Mouse (Mus musculus): ENCODE measurements at regions not wholly inside any gene's neighbourhood (a gene's known extent, or its start where the extent isn't known, plus 50 kb on each side); places are given as distances from the start of the nearest gene placed in this dataset.

DNA sequence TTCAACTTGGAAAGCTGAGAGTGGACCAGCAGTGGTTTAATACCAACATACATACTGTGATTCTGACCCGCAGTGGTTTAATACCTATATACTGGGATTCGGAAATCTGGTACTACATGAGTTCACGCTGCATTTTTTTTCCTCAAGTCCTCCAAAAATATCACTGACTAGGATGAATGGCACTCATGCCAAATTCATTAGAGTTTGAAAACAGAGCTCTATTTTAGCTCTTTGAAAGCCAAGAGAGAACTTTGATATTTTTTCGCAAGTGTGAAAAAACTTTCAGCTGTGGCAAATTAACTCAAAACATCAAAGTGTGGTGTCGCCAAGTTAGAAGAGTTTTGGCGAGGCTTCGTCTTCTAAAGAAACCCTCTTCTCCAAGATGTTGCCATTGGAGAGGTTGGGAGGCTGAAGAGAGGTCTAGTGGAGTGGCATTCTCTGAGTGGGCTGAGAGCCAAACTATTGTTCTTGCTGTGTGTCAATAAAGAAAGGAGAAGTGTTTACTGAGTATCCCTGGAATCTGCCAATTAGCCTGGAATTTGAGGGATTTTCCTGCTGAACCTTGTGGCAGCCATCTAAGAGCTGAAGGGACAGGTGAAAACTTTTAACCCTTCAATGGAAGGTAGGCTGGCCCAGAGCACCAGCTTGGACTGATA lies 81.6 kb upstream of the Lifr start:
- Histone ChIP-seq H3K36me3 (no peaks in the 10 kb centered on the region), H3K9me3 (no peaks in the 10 kb centered on the region), H3K4me2 (no peak overlapping the region), H3K4me1 (0 out of 2 replicates have a peak, but pooled peaks cover 6% of the 10 kb centered on the region), H3K9ac (no peak overlapping the region), H3K27ac (no peak overlapping the region), H3K27me3 (no peaks in the 10 kb centered on the region), H3K4me3 (no peak overlapping the region)
- ATAC-seq (ENCODE audit: insufficient number of reproducible peaks, low FRiP score, low TSS enrichment, low read depth): no peak
- 61% methylated on average over 7 of the region's 7 CpGs for WGBS

- H3K27me3 ChIP-seq: no peaks in the 10 kb centered on the region
- H3K9ac ChIP-seq: no peak overlapping the region
- H3K4me3 ChIP-seq: no peak overlapping the region
- no peaks in the 10 kb centered on the region for H3K9me3 ChIP-seq
- ATAC-seq (ENCODE audit: insufficient number of reproducible peaks, low FRiP score, low TSS enrichment, low read depth): no peak
- 78% methylated on average over 4 of the region's 4 CpGs for WGBS
- H3K27ac ChIP-seq: no peak overlapping the region
- no peak overlapping the region for H3K4me2 ChIP-seq
- peaks cover 13% of the 10 kb centered on the region for H3K4me1 ChIP-seq
- H3K36me3 ChIP-seq: no peaks in the 10 kb centered on the region
Measured at GRCm38 (mm10) chr15:7010966-7011695, 79.3 kb upstream of the Lifr start.

- Histone ChIP-seq H3K4me1 (peaks cover 13% of the 10 kb centered on the region), H3K36me3 (no peaks in the 10 kb centered on the region), H3K27me3 (no peaks in the 10 kb centered on the region), H3K9ac (no peak overlapping the region), H3K4me2 (no peak overlapping the region), H3K4me3 (no peak overlapping the region), H3K27ac (no peak overlapping the region), H3K9me3 (no peaks in the 10 kb centered on the region)
- ATAC-seq (ENCODE audit: insufficient number of reproducible peaks, low FRiP score, low TSS enrichment, low read depth): no peak
- 60% methylated on average over 2 of the region's 2 CpGs for WGBS
Measured at GRCm38 (mm10) chr15:7011696-7012070, 78.7 kb upstream of the Lifr start.

- Histone ChIP-seq H3K4me3 (no peak overlapping the region), H3K27me3 (no peaks in the 10 kb centered on the region), H3K36me3 (no peaks in the 10 kb centered on the region), H3K9ac (no peak overlapping the region), H3K4me2 (no peak overlapping the region), H3K27ac (no peak overlapping the region), H3K4me1 (peaks cover 13% of the 10 kb centered on the region), H3K9me3 (no peaks in the 10 kb centered on the region)
- 79% methylated on average over 6 of the region's 6 CpGs for WGBS
- ATAC-seq (ENCODE audit: insufficient number of reproducible peaks, low FRiP score, low TSS enrichment, low read depth): no peak
Measured at GRCm38 (mm10) chr15:7012446-7012845, 78.0 kb upstream of the Lifr start.

DNA sequence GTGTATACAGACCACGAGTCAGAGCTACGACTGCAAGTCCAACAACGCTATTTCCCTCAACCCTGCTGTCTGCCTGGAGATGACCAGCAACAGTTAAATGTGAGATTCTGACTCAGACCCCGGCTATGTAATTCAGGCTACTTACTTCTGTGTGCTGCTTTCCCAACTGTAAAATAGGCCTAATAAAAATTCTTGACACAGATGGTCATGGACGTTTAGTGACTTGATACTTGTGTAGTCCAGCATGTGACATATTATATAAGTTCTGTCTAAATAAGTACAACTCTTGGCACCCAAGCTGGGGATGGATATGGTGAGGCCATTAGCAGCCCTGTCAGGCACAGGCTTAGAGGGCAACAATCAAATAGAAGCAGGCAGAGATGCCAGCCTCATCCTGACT lies 77.4 kb upstream of the Lifr start:
- no peak for ATAC-seq (ENCODE audit: insufficient number of reproducible peaks, low FRiP score, low TSS enrichment, low read depth)
- H3K9ac ChIP-seq: no peak overlapping the region

GRCm38 (mm10) chr15:7014984-7015383 lies 75.4 kb upstream of the Lifr start:
- Histone ChIP-seq H3K27me3 (no peaks in the 10 kb centered on the region), H3K27ac (no peak overlapping the region), H3K4me3 (no peak overlapping the region), H3K9me3 (no peaks in the 10 kb centered on the region), H3K9ac (no peak overlapping the region), H3K36me3 (no peaks in the 10 kb centered on the region), H3K4me1 (peaks cover 13% of the 10 kb centered on the region), H3K4me2 (no peak overlapping the region)
- no peak for ATAC-seq (ENCODE audit: insufficient number of reproducible peaks, low FRiP score, low TSS enrichment, low read depth)
- WGBS: 43% methylated on average over 2 of the region's 2 CpGs

More for the DNA sequence above, 77.4 kb upstream of the Lifr start:
- WGBS: 50% methylated on average over 5 of the region's 5 CpGs
- Histone ChIP-seq H3K27me3 (no peaks in the 10 kb centered on the region), H3K36me3 (no peaks in the 10 kb centered on the region), H3K4me2 (no peak overlapping the region), H3K4me3 (no peak overlapping the region), H3K27ac (no peak overlapping the region), H3K9me3 (no peaks in the 10 kb centered on the region), H3K4me1 (peaks cover 13% of the 10 kb centered on the region)

DNA sequence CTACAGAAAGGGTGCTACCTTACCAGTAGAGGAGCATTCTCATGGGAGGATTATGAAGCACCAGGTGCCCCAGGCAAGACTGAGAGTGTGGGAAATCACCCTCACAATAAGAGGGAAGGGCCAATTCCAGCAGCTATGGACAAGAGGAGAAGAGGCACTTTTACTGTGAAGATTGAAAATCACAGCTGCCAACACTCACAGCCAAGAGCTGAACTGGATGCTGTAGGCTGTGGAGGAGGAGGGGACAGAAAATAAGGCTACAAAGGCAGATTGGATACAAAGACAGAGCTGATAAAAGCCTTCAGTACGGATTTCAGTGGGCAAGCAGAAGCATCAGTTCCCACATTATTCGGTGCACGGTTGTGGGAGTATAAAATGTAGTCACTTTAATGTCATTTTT lies 74.4 kb upstream of the Lifr start:
- no peak for ATAC-seq (ENCODE audit: insufficient number of reproducible peaks, low FRiP score, low TSS enrichment, low read depth)
- WGBS: 54% methylated on average over 3 of the region's 3 CpGs
- H3K4me1 ChIP-seq: peaks cover 13% of the 10 kb centered on the region

DNA sequence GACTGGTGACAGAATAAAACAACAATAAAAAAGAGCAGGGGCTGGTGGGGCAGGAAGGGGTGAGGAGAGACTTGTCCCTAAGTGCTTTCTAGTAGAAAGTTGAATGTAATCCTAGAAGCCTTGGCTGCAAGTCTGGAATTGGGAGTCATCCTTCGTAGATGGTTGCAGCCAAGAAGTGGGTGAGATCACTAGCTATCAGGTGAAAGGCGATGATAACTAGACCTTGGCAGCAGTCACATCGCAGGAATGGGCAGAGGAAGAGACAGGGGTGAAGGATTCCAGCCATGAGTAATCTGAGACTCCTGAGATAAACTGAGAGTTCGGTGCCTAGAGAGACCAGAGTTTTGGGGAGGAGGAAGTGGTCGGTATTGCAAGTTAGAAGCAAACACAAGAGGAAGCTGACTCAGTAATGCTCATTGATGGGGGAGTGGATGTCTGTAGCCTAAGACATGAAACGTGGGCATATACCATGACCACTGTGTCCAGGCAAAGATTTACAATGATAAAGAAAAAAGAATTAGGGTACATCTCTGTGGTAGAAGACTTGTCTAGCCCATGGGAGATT lies 73.1 kb upstream of the Lifr start:
- H3K27me3 ChIP-seq: no peaks in the 10 kb centered on the region
- no peak overlapping the region for H3K4me3 ChIP-seq
- no peak overlapping the region for H3K9ac ChIP-seq
- H3K36me3 ChIP-seq: no peaks in the 10 kb centered on the region
- H3K9me3 ChIP-seq: no peaks in the 10 kb centered on the region
- no peak for ATAC-seq (ENCODE audit: insufficient number of reproducible peaks, low FRiP score, low TSS enrichment, low read depth)
- no peak overlapping the region for H3K4me2 ChIP-seq
- peaks cover 10% of the 10 kb centered on the region for H3K4me1 ChIP-seq
- no peak overlapping the region for H3K27ac ChIP-seq
- 64% methylated on average over 6 of the region's 6 CpGs for WGBS

More for the DNA sequence above, 74.4 kb upstream of the Lifr start:
- H3K9me3 ChIP-seq: no peaks in the 10 kb centered on the region
- no peak overlapping the region for H3K4me2 ChIP-seq
- H3K27ac ChIP-seq: no peak overlapping the region
- no peaks in the 10 kb centered on the region for H3K36me3 ChIP-seq
- no peak overlapping the region for H3K9ac ChIP-seq
- H3K4me3 ChIP-seq: no peak overlapping the region
- no peaks in the 10 kb centered on the region for H3K27me3 ChIP-seq

DNA sequence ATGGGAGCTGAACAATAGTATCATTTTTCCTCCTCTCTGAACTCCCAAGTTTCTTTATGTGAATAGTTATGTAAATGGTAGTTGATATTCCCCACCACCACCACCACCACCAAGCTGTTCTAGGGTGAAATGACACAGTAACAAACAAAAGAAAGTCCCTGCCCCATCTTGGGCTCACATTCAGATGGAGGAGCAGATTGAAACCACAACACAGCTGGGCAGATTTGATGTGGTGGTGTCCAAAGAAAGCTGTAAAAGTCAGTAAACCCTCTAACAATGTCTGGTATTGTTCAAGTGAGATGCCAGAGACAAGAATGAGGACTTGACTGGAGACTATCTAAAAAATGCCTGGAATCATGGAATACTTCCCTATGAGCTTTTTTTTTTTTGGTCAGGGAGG lies 67.8 kb upstream of the Lifr start:
- H3K36me3 ChIP-seq: no peaks in the 10 kb centered on the region
- H3K9me3 ChIP-seq: no peaks in the 10 kb centered on the region
- no peak overlapping the region for H3K4me3 ChIP-seq
- no peak overlapping the region for H3K4me2 ChIP-seq
- no peaks in the 10 kb centered on the region for H3K27me3 ChIP-seq
- H3K9ac ChIP-seq: no peak overlapping the region
- H3K27ac ChIP-seq: no peak overlapping the region
- H3K4me1 ChIP-seq: no peaks in the 10 kb centered on the region
- no peak for ATAC-seq (ENCODE audit: insufficient number of reproducible peaks, low FRiP score, low TSS enrichment, low read depth)

DNA sequence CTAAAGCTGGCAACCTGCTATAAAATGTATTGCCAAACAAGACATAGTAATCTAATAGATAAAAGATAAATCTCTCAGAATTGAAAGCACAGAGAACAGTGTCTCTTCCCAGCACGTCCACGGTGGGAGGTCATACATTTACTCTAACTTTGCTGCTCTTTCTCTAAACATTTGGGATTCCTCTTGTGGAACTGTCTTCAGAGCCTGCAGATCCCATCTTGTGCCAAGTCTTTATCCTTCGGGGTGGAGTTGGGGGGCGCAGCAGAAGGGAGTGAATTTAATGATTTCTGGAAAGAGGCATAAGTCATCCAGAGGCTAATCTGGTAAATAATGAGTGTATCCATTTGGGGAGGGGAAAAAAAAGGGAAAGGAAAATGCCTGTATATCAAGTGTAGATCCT lies 65.2 kb upstream of the Lifr start:
- H3K27me3 ChIP-seq: no peaks in the 10 kb centered on the region
- ATAC-seq (ENCODE audit: insufficient number of reproducible peaks, low FRiP score, low TSS enrichment, low read depth): no peak
- WGBS: 70% methylated on average over 4 of the region's 4 CpGs
- H3K9ac ChIP-seq: no peak overlapping the region
- H3K4me2 ChIP-seq: no peak overlapping the region
- H3K27ac ChIP-seq: no peak overlapping the region
- H3K36me3 ChIP-seq: no peaks in the 10 kb centered on the region
- H3K4me3 ChIP-seq: no peak overlapping the region
- no peaks in the 10 kb centered on the region for H3K9me3 ChIP-seq
- no peaks in the 10 kb centered on the region for H3K4me1 ChIP-seq

GRCm38 (mm10) chr15:7031297-7032043 lies 58.9 kb upstream of the Lifr start:
- 39% methylated on average over 6 of the region's 6 CpGs for WGBS

DNA sequence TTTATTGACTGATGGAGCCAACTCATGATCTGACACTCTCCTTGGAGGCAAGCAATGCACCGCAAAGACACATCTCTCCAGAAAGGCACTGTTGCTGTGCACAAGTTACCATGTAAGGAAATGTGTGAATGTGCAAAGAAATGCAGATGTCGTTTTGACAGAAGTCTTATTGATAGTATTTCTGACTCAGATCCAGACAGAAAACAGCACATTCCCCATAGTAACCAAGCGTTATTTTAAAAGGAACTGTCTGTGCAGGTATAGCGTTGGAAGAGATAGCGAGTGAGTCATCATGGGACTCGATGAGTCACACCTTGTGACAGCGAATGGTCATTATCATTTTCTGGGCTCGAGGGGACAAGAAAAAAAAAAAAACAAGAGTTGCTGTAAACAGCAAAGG lies 52.9 kb upstream of the Lifr start:
- ATAC-seq (ENCODE audit: insufficient number of reproducible peaks, low FRiP score, low TSS enrichment, low read depth): no peak
- H3K4me3 ChIP-seq: no peak overlapping the region
- H3K27me3 ChIP-seq: no peaks in the 10 kb centered on the region
- 0 out of 2 replicates have a peak, but pooled peaks cover 2% of the 10 kb centered on the region for H3K4me1 ChIP-seq
- H3K36me3 ChIP-seq: no peaks in the 10 kb centered on the region
- no peak overlapping the region for H3K27ac ChIP-seq
- no peaks in the 10 kb centered on the region for H3K9me3 ChIP-seq
- no peak overlapping the region for H3K9ac ChIP-seq
- H3K4me2 ChIP-seq: no peak overlapping the region
- WGBS: 73% methylated on average over 8 of the region's 8 CpGs

More at GRCm38 (mm10) chr15:7031297-7032043, 58.9 kb upstream of the Lifr start:
- no peak for ATAC-seq (ENCODE audit: insufficient number of reproducible peaks, low FRiP score, low TSS enrichment, low read depth)
- Histone ChIP-seq H3K4me3 (no peak overlapping the region), H3K9me3 (no peaks in the 10 kb centered on the region), H3K27me3 (no peaks in the 10 kb centered on the region), H3K4me2 (no peak overlapping the region), H3K9ac (no peak overlapping the region), H3K4me1 (no peaks in the 10 kb centered on the region), H3K36me3 (no peaks in the 10 kb centered on the region), H3K27ac (no peak overlapping the region)
